Mouse (Mus musculus): ENCODE measurements around the gene Brd2.

DNA sequence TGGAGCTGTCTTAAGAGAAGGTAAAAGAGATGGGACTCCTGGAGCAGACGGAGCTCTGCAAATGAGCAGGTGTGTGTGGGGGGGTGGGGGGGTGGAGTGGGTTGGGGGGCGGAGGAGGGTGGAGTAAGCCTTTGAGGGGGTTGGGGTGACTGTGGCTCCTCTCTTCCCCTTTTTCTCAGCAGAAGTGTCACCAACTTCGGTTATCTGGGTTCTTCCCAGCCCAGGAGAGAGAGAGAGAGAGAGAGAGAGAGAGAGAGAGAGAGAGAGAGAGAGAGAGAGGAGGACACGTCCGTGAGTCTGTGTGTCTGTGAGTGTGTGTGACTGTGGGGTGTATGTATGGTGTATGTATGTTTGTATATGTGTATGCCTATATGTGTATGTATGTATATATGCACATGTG is 21.0 kb upstream of the Brd2 start:
- TF ChIP-seq CTCF (IDR thresholded peaks at IDR 0.05; ENCODE audit: low read depth) (no peak), EP300 (optimal IDR thresholded peaks at IDR 0.05) (no peak)
